Mouse (Mus musculus) midbrain, embryonic 14.5 days (tissue): Measurements from ENCODE around the gene Gm20388. TPM values are rescaled to one million over a fixed set of nuclear protein-coding genes. Genes with fewer than 3 reads are reported as not detected.

ENCODE experiments used
- ATAC-seq: fragments of 200-750 bp; cut with Nextera tagmentation; 2 replicates; pipeline ENCODE4 v1.8.0; 2017; ENCODE audit warnings: moderate number of reproducible peaks, moderate library complexity; ENCODE audit not compliant: low FRiP score, low TSS enrichment
- DNase-seq: peaks from one replicate; pipeline ENCODE4 v3.0.0-alpha.2; 2015
- H3K27ac ChIP-seq: fragments of 300-500 bp; sonication (generic); replicated peaks from 2 replicates; pipeline ENCODE4 v1.5.1; 2014; ENCODE audit warnings: mild to moderate bottlenecking, low read depth, low read length, moderate library complexity
- H3K27me3 ChIP-seq: fragments of 300-500 bp; sonication (generic); 2 replicates; pipeline ENCODE4 v1.6.1; 2014; ENCODE audit warnings: low read length, control low read depth, mixed read lengths; ENCODE audit not compliant: control insufficient read depth, insufficient read depth
- H3K36me3 ChIP-seq: fragments of 300-500 bp; sonication (generic); 2 replicates; pipeline ENCODE4 v1.6.1; 2014; ENCODE audit warnings: low read length, control low read depth; ENCODE audit not compliant: control insufficient read depth, insufficient read depth
- H3K4me1 ChIP-seq: fragments of 300-500 bp; sonication (generic); 2 replicates; pipeline ENCODE4 v1.6.1; 2014; ENCODE audit warnings: mild to moderate bottlenecking, antibody characterized with exemption, low read length, control low read depth; ENCODE audit not compliant: control insufficient read depth, insufficient read depth
- H3K4me2 ChIP-seq: fragments of 300-500 bp; sonication (generic); 2 replicates; pipeline ENCODE4 v1.6.1; 2014; ENCODE audit warnings: mild to moderate bottlenecking, low read length, moderate library complexity
- H3K4me3 ChIP-seq: fragments of 300-500 bp; sonication (generic); replicated peaks from 2 replicates; pipeline ENCODE4 v1.5.1; 2014; ENCODE audit warnings: low read depth, low read length
- H3K9ac ChIP-seq: fragments of 300-500 bp; sonication (generic); replicated peaks from 2 replicates; pipeline ENCODE4 v1.6.1; 2014; ENCODE audit warnings: mild to moderate bottlenecking, low read length, moderate library complexity
- H3K9me3 ChIP-seq: fragments of 300-500 bp; sonication (generic); 2 replicates; pipeline ENCODE4 v1.6.1; 2016; ENCODE audit warnings: low read length, control low read depth, mixed read lengths; ENCODE audit not compliant: control insufficient read depth
- WGBS: fragments of 180-500 bp; shearing (Covaris S2); extraction: QIAGEN DNeasy Blood & Tissue Kit; methylation state at CpG from one replicate; pipeline ENCODE4 v1.1.7; 2014; 5-methylcytosine and 5-hydroxymethylcytosine counted together
- polyA plus RNA-seq: library from polyadenylated mRNA; unstranded; fragments of >200 nt; fragmentation: Nextera tagmentation; extraction: Ambion mirVana; gene quantifications from 2 replicates; pipeline ENCODE4 v1.2.1, GENCODE M21; 2014

The Gm20388 gene
- polyA plus RNA-seq, 1 experiment from 2014 or later, result 4.1 TPM

DNA sequence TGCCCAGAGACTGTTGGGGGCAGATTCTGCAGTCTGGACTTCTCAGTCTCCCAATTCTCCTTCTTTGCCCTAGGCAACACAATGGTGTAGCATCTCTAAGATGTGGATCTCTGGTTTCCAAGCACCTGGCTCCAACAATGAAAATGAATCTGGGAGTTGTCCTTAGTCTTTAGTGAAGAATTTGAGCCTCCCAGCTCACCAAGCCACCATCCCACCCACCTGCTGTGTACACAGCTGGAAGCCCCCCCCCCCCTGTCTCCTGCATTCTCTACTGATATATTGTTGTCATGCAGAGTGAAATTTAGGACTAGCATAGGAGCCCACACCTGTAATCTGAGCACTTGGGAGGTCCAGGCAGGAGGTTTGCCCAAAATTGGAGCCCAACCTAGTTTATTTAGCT lies 4306.3 kb downstream of the Gm20388 start:
- no peak overlapping the region for H3K9ac ChIP-seq
- H3K36me3 ChIP-seq, result no peaks in the 10 kb centered on the region
- no peak for ATAC-seq
- no peak overlapping the region for H3K27ac ChIP-seq
- no peak overlapping the region for H3K4me2 ChIP-seq
- H3K4me3 ChIP-seq, result no peak overlapping the region
- H3K4me1 ChIP-seq, result no peaks in the 10 kb centered on the region
- DNase-seq, result no peak
- no peaks in the 10 kb centered on the region for H3K27me3 ChIP-seq
- no peaks in the 10 kb centered on the region for H3K9me3 ChIP-seq

DNA sequence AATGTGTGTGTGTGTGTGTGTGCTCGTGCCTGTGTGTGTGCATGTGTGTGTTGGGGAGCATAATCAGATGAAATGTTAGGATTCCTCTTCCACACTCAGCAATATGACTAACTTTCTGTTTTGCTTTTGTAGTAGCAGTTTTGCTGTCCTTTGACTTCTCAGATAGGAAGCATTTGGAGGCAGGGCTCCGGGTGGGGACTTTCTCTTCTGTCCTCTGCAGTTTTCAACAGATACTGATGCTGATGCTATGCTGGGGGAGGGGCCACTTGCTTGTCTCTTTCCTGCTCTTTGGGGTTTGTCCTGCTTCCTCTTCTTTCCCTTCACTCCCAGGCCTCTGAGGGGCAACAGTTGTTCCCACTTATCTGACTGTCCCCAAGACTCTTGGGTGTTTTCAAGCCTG lies 4319.2 kb downstream of the Gm20388 start:
- H3K27me3 ChIP-seq, result no peaks in the 10 kb centered on the region
- no peaks in the 10 kb centered on the region for H3K9me3 ChIP-seq
- no peaks in the 10 kb centered on the region for H3K36me3 ChIP-seq
- 82% methylated on average over 2 of the region's 2 CpGs for WGBS
- no peak overlapping the region for H3K4me2 ChIP-seq
- DNase-seq (no peak), ATAC-seq (no peak)
- no peak overlapping the region for H3K27ac ChIP-seq
- H3K4me1 ChIP-seq, result peaks cover 30% of the 10 kb centered on the region
- H3K4me3 ChIP-seq, result no peak overlapping the region
- H3K9ac ChIP-seq, result no peak overlapping the region

DNA sequence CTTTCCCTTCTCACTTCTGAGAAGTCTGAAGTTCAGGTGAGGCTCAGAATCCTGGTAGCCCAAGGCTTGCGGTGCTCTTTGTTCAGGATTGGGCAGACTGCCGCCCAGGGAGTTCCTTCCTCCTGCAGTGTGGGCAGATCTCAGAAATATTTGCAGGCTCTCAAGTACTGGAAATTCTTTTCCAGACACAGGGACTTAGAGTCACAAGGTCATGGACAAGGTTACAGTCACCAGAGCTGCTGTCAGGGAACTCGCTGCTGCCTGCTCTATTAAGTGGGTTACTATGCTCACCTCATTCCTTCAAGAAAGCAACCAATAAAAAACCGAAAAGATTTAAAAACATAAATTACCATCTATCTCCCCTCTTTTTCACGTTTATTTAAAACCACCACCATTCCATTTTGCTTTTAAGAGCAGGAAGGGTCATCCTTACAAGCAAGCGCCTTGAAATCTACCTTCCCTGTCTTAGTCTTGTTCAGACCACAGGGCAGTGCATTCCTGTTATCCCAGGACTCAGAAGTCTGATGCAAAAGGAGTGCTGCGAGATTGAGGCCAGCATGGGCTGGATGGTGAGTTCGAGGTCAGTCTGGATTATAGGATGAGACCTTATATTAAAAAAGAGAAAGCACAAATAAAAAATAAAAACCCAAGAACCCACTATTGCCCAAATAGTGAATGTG lies 4320.0 kb downstream of the Gm20388 start:
- Histone ChIP-seq H3K36me3 (no peaks in the 10 kb centered on the region), H3K27ac (peak overlapping the region; percentile 74), H3K4me2 (peak overlapping the region; percentile 96), H3K9ac (peak overlapping the region; percentile 91), H3K4me3 (peak overlapping the region; percentile 97), H3K9me3 (no peaks in the 10 kb centered on the region), H3K27me3 (no peaks in the 10 kb centered on the region), H3K4me1 (peaks cover 30% of the 10 kb centered on the region)
- ATAC-seq, result no peak
- 52% methylated on average over 8 of the region's 8 CpGs for WGBS
- no peak for DNase-seq

DNA sequence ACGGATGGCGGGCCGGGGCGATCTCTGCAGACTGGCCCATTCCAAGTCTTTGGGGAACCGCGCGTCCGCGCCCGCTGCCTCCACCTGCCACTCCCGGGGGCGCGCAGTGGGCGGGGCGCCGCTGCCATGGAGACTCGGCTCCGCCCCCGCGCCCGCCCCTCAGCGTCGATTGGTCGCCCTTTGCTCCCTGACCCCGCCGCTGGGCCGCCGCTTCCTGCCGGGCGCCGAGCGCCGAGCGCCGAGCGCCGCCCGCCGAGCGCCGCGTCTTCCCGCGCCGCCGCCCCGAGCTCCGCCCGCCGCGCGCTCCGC lies 4320.5 kb downstream of the Gm20388 start, which contains the start of gene Galnt2:
TSS of gene Galnt2 (plus strand) at position 216 of the 309 bp plus-strand sequence.
- H3K9me3 ChIP-seq, result no peaks in the 10 kb centered on the region
- peak within 1 kb of the TSS; percentile 96 for H3K4me2 ChIP-seq
- H3K4me3 ChIP-seq, result peak within 1 kb of the TSS; percentile 97
- H3K27me3 ChIP-seq, result no peaks in the 10 kb centered on the region
- peak; percentile 88 for ATAC-seq
- under 1% methylated on average over 49 of the region's 53 CpGs for whole genome bisulfite sequencing
- H3K27ac ChIP-seq, result peak within 1 kb of the TSS; percentile 74
- H3K4me1 ChIP-seq, result peaks cover 30% of the 10 kb centered on the region
- H3K9ac ChIP-seq, result peak within 1 kb of the TSS; percentile 91
- no peaks in the 10 kb centered on the region for H3K36me3 ChIP-seq
- peak; percentile 95 for DNase-seq

DNA sequence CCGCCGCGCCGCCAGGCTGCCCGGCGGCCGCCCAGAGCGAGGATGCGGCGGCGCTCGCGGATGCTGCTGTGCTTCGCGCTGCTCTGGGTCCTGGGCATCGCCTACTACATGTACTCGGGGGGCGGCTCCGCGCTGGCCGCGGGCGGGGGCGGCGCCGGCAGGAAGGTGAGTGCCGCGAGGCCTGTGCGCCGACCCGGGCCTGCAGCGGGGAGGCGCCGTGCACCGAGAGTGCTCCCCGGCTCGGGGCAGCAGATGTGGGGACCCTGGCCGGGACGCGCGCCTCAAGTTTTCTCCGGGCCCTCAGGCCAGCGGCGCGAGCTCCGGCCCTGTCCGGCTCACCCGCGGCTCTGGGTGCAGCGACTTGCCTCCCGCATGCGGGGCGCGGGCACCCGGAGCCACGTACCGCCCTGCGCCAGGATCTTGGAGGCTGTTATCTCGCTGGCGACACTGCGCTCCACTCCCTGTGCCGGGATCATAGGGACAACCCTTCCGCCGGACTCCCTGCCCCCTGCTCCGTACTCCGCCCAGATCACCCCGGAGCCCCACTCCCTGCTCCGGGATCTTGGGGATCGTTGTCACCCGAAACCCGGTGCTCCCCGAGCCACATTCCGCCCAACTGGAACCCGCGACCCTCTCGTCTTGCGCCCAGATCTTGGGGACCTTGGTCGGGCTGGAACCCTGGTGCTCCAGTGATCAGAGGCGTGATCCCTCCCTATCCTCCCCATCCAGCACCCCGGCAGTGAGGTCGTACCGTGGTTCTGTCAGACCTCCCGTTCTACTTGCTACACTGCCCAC lies 4321.0 kb downstream of the Gm20388 start:
- Histone ChIP-seq H3K4me2 (peak overlapping the region; percentile 96), H3K36me3 (no peaks in the 10 kb centered on the region), H3K9me3 (no peaks in the 10 kb centered on the region), H3K9ac (peak overlapping the region; percentile 91), H3K27ac (peak overlapping the region; percentile 74), H3K4me3 (peak overlapping the region; percentile 97), H3K27me3 (no peaks in the 10 kb centered on the region), H3K4me1 (peaks cover 30% of the 10 kb centered on the region)
- ATAC-seq, result peak; percentile 79
- DNase-seq, result peak; percentile 40
- under 1% methylated on average over 83 of the region's 83 CpGs for WGBS

DNA sequence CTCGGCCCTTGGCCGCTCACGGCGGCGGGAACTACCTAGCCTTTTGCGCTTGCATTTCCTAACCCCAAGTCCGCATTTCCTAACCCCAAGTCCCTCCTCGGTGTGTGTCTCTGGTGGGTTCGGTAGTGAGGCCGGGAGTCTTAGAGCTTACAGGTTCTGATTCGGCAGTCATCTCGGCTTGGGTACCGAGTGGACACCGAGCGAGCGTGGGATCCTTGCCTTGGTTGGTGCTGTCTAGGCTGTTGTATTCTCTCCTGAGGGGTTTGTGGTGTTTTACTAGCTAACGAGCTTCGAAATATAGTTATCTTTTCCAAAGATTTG lies 4321.6 kb downstream of the Gm20388 start:
- ATAC-seq (no peak), DNase-seq (peak; percentile 14)
- H3K4me3 ChIP-seq, result peak overlapping the region; percentile 97
- no peaks in the 10 kb centered on the region for H3K36me3 ChIP-seq
- H3K27ac ChIP-seq, result 0 out of 2 replicates have a peak overlapping the region, but pooled peaks have one; percentile 74
- H3K9ac ChIP-seq, result peak overlapping the region; percentile 91
- H3K4me2 ChIP-seq, result peak overlapping the region; percentile 96
- H3K27me3 ChIP-seq, result no peaks in the 10 kb centered on the region
- no peaks in the 10 kb centered on the region for H3K9me3 ChIP-seq
- peaks cover 30% of the 10 kb centered on the region for H3K4me1 ChIP-seq
- 3% methylated on average over 18 of the region's 18 CpGs for WGBS

DNA sequence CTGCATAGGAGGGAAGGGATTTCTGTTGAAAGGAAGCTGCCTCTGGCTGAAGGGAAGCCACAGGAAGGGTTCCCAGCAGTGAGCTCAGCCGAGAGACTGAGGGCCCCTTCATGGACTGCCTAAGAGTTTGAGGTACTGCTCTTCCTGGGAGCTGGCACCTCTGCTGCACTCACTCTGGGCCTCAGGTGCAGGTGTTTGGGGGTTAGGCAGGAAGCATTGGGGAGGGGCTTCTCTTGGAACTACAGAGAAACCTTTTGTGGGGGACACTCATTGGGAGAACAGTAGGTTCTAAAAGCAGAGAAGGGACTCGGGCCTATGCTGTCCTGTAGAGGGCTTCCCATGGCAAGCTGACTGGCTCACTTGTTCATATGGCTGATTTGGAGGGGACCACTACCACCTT lies 4323.9 kb downstream of the Gm20388 start:
- H3K9ac ChIP-seq, result no peak overlapping the region; the same call in 1 of the 2 replicates
- peaks cover 35% of the 10 kb centered on the region for H3K4me1 ChIP-seq
- ATAC-seq (no peak), DNase-seq (no peak)
- H3K27me3 ChIP-seq, result no peaks in the 10 kb centered on the region
- H3K4me2 ChIP-seq, result peak overlapping the region; percentile 96
- no peaks in the 10 kb centered on the region for H3K36me3 ChIP-seq
- 40% methylated on average over 2 of the region's 2 CpGs for whole genome bisulfite sequencing
- peak overlapping the region; percentile 9 for H3K4me3 ChIP-seq
- H3K9me3 ChIP-seq, result no peaks in the 10 kb centered on the region
- H3K27ac ChIP-seq, result peak overlapping the region; percentile 56; the same call in 1 of the 2 replicates

DNA sequence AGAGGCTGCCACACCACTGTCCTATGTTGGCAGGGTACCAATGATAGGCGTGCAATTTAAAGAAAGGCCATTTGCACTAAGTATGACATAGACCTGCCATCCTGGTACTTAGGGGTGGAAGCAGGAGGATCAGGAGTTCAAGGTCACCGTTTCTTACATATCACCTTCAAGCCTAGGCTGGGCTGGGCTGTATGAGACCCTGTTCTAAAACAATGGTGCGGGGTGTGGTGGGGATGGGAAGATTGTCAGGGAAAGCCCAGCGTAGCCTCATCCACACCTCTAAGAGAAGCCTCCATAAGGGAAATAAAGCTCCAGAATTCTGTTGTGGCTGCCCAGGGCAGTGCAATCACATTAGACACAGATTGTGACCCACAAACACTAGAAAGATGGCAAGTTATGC lies 4324.9 kb downstream of the Gm20388 start:
- no peak overlapping the region for H3K27ac ChIP-seq
- no peak overlapping the region for H3K9ac ChIP-seq
- peaks cover 46% of the 10 kb centered on the region for H3K4me1 ChIP-seq
- no peaks in the 10 kb centered on the region for H3K9me3 ChIP-seq
- ATAC-seq, result no peak
- no peak overlapping the region for H3K4me3 ChIP-seq
- H3K4me2 ChIP-seq, result no peak overlapping the region
- H3K27me3 ChIP-seq, result no peaks in the 10 kb centered on the region
- no peak for DNase-seq
- H3K36me3 ChIP-seq, result no peaks in the 10 kb centered on the region
- WGBS, result 93% methylated on average over 4 of the region's 4 CpGs

DNA sequence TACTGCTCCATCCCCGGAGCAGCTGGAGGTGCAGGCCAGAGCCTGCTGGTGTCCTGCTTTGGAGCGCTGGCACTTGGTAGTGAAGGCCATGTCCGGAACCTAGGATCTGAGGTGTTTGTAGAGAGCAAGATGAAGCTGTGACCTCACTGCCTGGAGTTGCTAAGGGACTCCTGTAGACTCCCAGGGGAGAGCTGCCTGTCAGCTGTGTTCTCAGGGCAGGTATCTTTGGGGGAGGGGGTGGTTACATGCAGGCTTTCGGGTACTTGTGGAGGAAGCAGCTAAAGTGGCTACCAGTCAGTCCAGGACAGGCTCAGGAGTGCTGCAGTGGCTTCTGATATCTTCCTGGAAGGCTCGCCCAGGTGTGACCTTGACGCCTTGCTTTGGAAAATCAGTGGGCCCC lies 4328.7 kb downstream of the Gm20388 start:
- Histone ChIP-seq H3K4me2 (no peak overlapping the region), H3K36me3 (no peaks in the 10 kb centered on the region), H3K9me3 (no peaks in the 10 kb centered on the region), H3K4me3 (no peak overlapping the region), H3K27me3 (no peaks in the 10 kb centered on the region), H3K9ac (no peak overlapping the region), H3K27ac (no peak overlapping the region), H3K4me1 (peaks cover 27% of the 10 kb centered on the region)
- ATAC-seq (no peak), DNase-seq (no peak)
- 86% methylated on average over 6 of the region's 6 CpGs for WGBS
